Mouse (Mus musculus) induced T-regulatory cell, adult 2 months (primary cell): ENCODE measurements around the gene Stat2.

Experiments used
- DNase-seq: peaks from one replicate; pipeline ENCODE4 v3.0.0-alpha.2; 2012; ENCODE audit warnings: low read depth

Stat2 gene

DNA sequence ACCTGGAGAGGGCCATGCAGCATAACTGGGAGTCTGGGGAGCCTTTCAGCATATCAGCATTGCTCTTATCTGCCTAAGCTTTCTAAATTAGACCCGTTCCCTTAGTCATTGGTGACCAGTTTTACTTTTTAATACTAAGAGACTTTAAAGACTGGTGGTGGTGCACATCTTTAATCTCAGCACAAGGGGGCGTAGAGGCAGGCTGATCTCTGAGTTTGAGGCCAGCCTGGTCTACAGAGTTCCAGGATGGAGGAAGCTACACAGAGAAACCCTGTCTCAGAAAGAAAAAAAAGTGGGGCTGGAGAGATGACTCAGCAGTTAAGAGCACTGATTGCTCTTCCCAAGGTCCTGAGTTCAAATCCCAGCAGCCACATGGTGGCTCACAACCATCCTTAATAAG, 69.9 kb downstream of the Stat2 start:
- DNase-seq, result peak; percentile 54
